Mouse (Mus musculus): ENCODE data around the gene Cldn7.

DNA sequence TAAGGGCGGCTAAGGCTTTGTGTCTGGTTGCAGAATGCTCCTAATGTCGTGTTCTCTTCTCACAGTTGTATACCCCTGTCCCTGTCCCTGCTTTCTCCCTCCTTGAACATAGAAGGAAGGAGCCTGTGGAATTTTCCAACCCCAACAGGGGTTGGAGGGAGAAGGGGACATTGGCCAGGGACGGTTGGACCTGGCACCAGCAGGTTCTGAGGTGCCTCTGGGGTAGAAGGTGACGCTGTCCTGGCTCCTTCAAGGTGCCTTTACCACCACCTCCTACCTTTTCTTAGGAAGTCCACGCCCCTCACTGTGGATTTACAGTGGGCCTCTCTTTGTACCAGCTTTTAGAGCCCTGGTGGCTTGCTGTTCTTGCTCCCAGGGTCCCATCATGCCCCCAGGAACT, 26.7 kb upstream of the Cldn7 start:
- TF ChIP-seq POLR2A (IDR thresholded peaks at IDR 0.05; ENCODE audit: control insufficient read depth in 1 of 2, insufficient read depth in 1 of 2, low read depth in 1 of 2, low read length in 2 of 2, poor library complexity in 1 of 2) (no peak), SIN3A (IDR thresholded peaks at IDR 0.05; ENCODE audit: low read length) (no peak), CHD2 (IDR thresholded peaks at IDR 0.05; ENCODE audit: low read length) (no peak), CTCF (IDR thresholded peaks at IDR 0.05 in 2 of 3, conservative IDR thresholded peaks at IDR 0.05 in 1 of 3; ENCODE audit: control insufficient read depth in 1 of 3, insufficient read depth in 1 of 3, low read depth in 2 of 3, low read length in 3 of 3, poor library complexity in 1 of 3, severe bottlenecking in 1 of 3) (no peak), TCF12 (IDR thresholded peaks at IDR 0.05; ENCODE audit: low read depth, low read length) (no peak), ZMIZ1 (IDR thresholded peaks at IDR 0.05; ENCODE audit: low read depth, low read length) (no peak), TBP (IDR thresholded peaks at IDR 0.05; ENCODE audit: low read depth, low read length) (no peak), EP300 (IDR thresholded peaks at IDR 0.05; ENCODE audit: low read depth in 1 of 2, low read length in 2 of 2) (no peak), KAT2A (conservative IDR thresholded peaks at IDR 0.05; ENCODE audit: low read depth, low read length) (no peak), ELF1 (IDR thresholded peaks at IDR 0.05; ENCODE audit: low read depth, low read length) (no peak), GATA1 (IDR thresholded peaks at IDR 0.05; ENCODE audit: low read depth, low read length) (no peak), RAD21 (IDR thresholded peaks at IDR 0.05; ENCODE audit: low read depth, low read length) (no peak)
